Comparison of ENCODE assay signal across 10 mouse cellular contexts in genomic region chr8:48309191-48309987, GRCm38 (mm10).
DNase-seq lines count a peak whose midpoint lies in the region; ATAC-seq lines count a peak whose summit lies in the region.
"Had no signal": no experiment of that assay in that cellular context is flagged by ENCODE, and none has a peak within 500 bp of the region (broad histone marks: within the 10 kb centered on the region; RNA-seq: fewer than 3 reads in every experiment).

No protein-coding gene starts in this region.

- no peaks in the 10 kb centered on the region for H3K36me3 ChIP-seq in liver, embryonic 11.5 days (ENCODE audit: control insufficient read depth, insufficient read depth, low read length)
- H3K36me3 ChIP-seq in limb, embryonic 15.5 days, result no peaks in the 10 kb centered on the region; the same call in 1 of the 2 replicates

- H3K9me3 ChIP-seq in liver, embryonic 11.5 days (ENCODE audit: control insufficient read depth, low read length), result no peaks in the 10 kb centered on the region
- H3K9me3 ChIP-seq in limb, embryonic 15.5 days, result no peaks in the 10 kb centered on the region

- H3K4me1 ChIP-seq in liver, embryonic 11.5 days (replicated peaks; ENCODE audit: control insufficient read depth, insufficient read depth, low read length), result no peaks in the 10 kb centered on the region
- H3K4me1 ChIP-seq in limb, embryonic 15.5 days, result peaks cover 20% of the 10 kb centered on the region

- WGBS in liver, embryonic 11.5 days, result 51% methylated on average over 16 of the region's 16 CpGs
- WGBS in limb, embryonic 15.5 days, result 31% methylated on average over 16 of the region's 16 CpGs

- H3K27ac ChIP-seq in liver, embryonic 11.5 days (ENCODE audit: low read depth, low read length), result no peak overlapping the region
- peak overlapping the region; percentile 74 for H3K27ac ChIP-seq in limb, embryonic 15.5 days
- H3K27ac ChIP-seq: macrophage had no signal

- peak; percentile 35 for DNase-seq in liver, embryonic 11.5 days (ENCODE audit: low spot score)
- DNase-seq in liver, result no peak
- DNase-seq in gonadal fat pad, adult 2 months (ENCODE audit: low read depth), result peak; percentile 3
- DNase-seq in skeletal muscle tissue, adult 2 months (ENCODE audit: low read depth, low spot score), result peak; percentile 32
- no peak for DNase-seq in frontal cortex, adult 2 months (ENCODE audit: extremely low spot score in 1 of 2, low spot score in 1 of 2)
- no peak for DNase-seq in layer of hippocampus, postnatal 14 days (ENCODE audit: low spot score in 2 of 2)

- no peak for ATAC-seq in liver, embryonic 11.5 days (replicated peaks; ENCODE audit: low FRiP score)
- ATAC-seq in limb, embryonic 15.5 days (ENCODE audit: insufficient number of reproducible peaks, low FRiP score, low TSS enrichment, low read depth), result peak; percentile 65
- ATAC-seq in megakaryocyte, adult 5-6 weeks (ENCODE audit: poor library complexity, severe bottlenecking), result no peak

- no peaks in the 10 kb centered on the region for H3K27me3 ChIP-seq in liver, embryonic 11.5 days (replicated peaks; ENCODE audit: control insufficient read depth, insufficient read depth, low read length)
- H3K27me3 ChIP-seq in limb, embryonic 15.5 days, result no peaks in the 10 kb centered on the region

- no peak overlapping the region for H3K4me2 ChIP-seq in liver, embryonic 11.5 days
- H3K4me2 ChIP-seq in limb, embryonic 15.5 days, result no peak overlapping the region

- H3K9ac ChIP-seq in liver, embryonic 11.5 days (ENCODE audit: low read depth, low read length), result no peak overlapping the region
- H3K9ac ChIP-seq in limb, embryonic 15.5 days, result no peak overlapping the region

- no peak overlapping the region for H3K4me3 ChIP-seq in liver, embryonic 11.5 days (ENCODE audit: low read depth, low read length)
- no peak overlapping the region for H3K4me3 ChIP-seq in limb, embryonic 15.5 days
- H3K4me3 ChIP-seq: erythroblast, embryonic 14.5 days had no signal

Comparison
In these comparisons a context has a peak if more than half of its experiments do, and no peak if none do; other contexts are left out.
1. DNase-seq: peak in liver, embryonic 11.5 days (single experiment), gonadal fat pad, adult 2 months (single experiment) and skeletal muscle tissue, adult 2 months (single experiment); none in liver (single experiment), frontal cortex, adult 2 months (0 of 2) and layer of hippocampus, postnatal 14 days (0 of 2).